Mouse (Mus musculus) thymus, adult 2 months (tissue): ENCODE data around the gene Ckap4.

Experiments used
- CTCF ChIP-seq: fragments of 200-500 bp; IDR thresholded peaks from 2 replicates; pipeline ENCODE4 v1.5.1; 2012; ENCODE audit warnings: mild to moderate bottlenecking, control low read depth, low read length, moderate library complexity, borderline replicate concordance; ENCODE audit not compliant: control insufficient read depth, poor library complexity, insufficient read depth; ENCODE audit errors: extremely low read depth
- POLR2A ChIP-seq: fragments of 200-500 bp; IDR thresholded peaks from 2 replicates; pipeline ENCODE4 v1.6.1; 2012; ENCODE audit warnings: mild to moderate bottlenecking, low read length, control low read depth, moderate library complexity; ENCODE audit not compliant: control insufficient read depth, poor library complexity, insufficient read depth; ENCODE audit errors: extremely low read depth

DNA sequence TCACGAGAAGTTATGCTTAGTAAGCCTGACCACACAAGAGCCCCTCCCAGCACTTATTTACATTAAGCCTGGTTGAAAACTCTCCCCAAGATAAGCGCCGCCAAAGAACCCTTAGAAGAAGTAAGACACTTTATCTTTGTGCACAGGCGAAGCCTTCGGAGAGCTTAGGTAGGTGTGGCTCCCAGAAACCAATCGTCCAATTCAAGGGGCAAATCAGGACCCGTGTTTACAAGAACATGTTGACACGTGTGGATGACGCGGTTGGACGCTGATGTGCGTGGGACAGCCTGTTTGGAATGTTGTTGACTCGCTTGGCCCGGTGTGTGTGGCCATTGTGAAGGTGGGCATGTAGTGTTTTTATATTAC is 42.1 kb upstream of the Ckap4 start:
- no peak for TF ChIP-seq POLR2A
- no peak for TF ChIP-seq CTCF
